Mouse (Mus musculus): ENCODE measurements around the gene Plekhg1. TPM values are rescaled to one million over a fixed set of nuclear protein-coding genes. Genes with fewer than 3 reads are reported as not detected.

Plekhg1 gene
- polyA plus RNA-seq, 1 experiment, result 0.43 TPM

DNA sequence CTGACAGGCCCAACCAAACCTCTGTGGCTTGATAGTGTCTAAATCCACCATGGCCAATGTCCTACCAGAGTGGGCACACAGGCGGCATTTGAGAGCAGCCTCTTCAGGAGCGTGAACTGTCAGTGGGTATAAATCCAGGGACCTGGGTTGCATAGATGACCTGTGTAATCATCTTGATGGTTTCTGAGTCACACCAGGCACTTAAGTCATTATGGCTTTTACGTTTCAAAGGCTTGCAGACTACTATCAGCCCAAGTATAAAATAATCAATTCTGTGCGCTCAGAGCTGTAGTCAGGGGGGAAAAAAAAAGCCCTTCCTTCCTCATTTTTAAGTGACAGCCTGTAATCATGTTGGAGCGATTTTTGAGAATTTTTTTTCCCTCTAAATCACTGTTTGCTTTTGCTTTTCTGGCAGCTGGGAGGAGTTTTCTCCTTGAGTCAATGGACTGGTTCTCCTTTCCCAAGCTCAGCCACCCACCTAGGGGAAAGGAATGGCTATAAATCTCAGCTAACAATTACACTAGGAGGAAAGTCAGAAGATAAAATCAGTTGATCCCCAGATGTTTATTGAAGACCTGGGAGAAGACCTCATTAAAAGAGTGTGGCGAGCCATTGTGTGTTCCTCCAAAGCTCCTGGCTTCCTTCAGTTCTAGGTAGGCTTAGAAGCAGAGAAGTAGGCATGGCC, 99.7 kb downstream of the Plekhg1 start:
- peaks cover 12% of the 10 kb centered on the region for H3K9me3 ChIP-seq
- H3K27me3 ChIP-seq (replicated peaks), result no peaks in the 10 kb centered on the region
- no peaks in the 10 kb centered on the region for H3K36me3 ChIP-seq (replicated peaks; ENCODE audit: low read length)
- no peaks in the 10 kb centered on the region for H3K4me1 ChIP-seq
- H3K4me3 ChIP-seq (replicated peaks), result no peak overlapping the region
- TF ChIP-seq FLI1 (IDR thresholded peaks at IDR 0.05; ENCODE audit: low read length), result no peak
- no peak for TF ChIP-seq GATA1 (IDR thresholded peaks at IDR 0.05; ENCODE audit: borderline replicate concordance, low read length)

- Histone ChIP-seq H3K4me3 (replicated peaks) (no peak overlapping the region), H3K36me3 (replicated peaks; ENCODE audit: low read length) (no peaks in the 10 kb centered on the region), H3K4me1 (no peaks in the 10 kb centered on the region), H3K27me3 (replicated peaks) (no peaks in the 10 kb centered on the region), H3K9me3 (peaks cover 13% of the 10 kb centered on the region)
- TF ChIP-seq FLI1 (IDR thresholded peaks at IDR 0.05; ENCODE audit: low read length) (no peak), GATA1 (IDR thresholded peaks at IDR 0.05; ENCODE audit: borderline replicate concordance, low read length) (no peak)
Observed at GRCm38 (mm10) chr10:3844430-3844829, 104.3 kb downstream of the Plekhg1 start.

- Histone ChIP-seq H3K9me3 (peaks cover 25% of the 10 kb centered on the region), H3K27me3 (replicated peaks) (no peaks in the 10 kb centered on the region), H3K36me3 (replicated peaks; ENCODE audit: low read length) (no peaks in the 10 kb centered on the region), H3K4me1 (no peaks in the 10 kb centered on the region), H3K4me3 (replicated peaks) (no peak overlapping the region)
- no peak for TF ChIP-seq FLI1 (IDR thresholded peaks at IDR 0.05; ENCODE audit: low read length)
- TF ChIP-seq GATA1 (IDR thresholded peaks at IDR 0.05; ENCODE audit: borderline replicate concordance, low read length), result no peak
Observed at GRCm38 (mm10) chr10:3847021-3847420, 106.9 kb downstream of the Plekhg1 start.

- no peaks in the 10 kb centered on the region for H3K27me3 ChIP-seq (replicated peaks)
- TF ChIP-seq GATA1 (IDR thresholded peaks at IDR 0.05; ENCODE audit: borderline replicate concordance, low read length) (no peak), FLI1 (IDR thresholded peaks at IDR 0.05; ENCODE audit: low read length) (no peak)
- no peaks in the 10 kb centered on the region for H3K4me1 ChIP-seq
- H3K9me3 ChIP-seq, result peaks cover 15% of the 10 kb centered on the region
- no peak overlapping the region for H3K4me3 ChIP-seq (replicated peaks)
- no peaks in the 10 kb centered on the region for H3K36me3 ChIP-seq (replicated peaks; ENCODE audit: low read length)
Observed at GRCm38 (mm10) chr10:3851461-3851860, 111.3 kb downstream of the Plekhg1 start.

DNA sequence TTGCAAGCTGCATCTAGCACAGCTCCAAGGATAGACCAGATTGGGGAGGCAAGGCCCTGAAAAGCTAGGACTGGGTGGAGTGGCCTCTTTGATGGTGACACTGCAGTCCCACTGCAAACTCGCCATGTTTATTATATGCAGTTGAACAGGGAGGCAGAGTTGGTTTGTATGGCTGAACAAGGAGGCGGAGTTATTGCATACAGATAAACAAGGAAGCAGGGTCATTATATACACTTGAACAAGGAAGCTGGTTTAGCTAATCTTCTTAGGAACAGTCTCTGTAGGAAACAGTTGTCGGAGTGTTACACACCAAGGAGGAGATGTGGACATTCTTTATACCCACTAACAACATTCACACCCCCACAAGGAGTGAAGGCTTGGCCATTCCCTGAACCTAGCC, 112.6 kb downstream of the Plekhg1 start:
- Histone ChIP-seq H3K36me3 (replicated peaks; ENCODE audit: low read length) (no peaks in the 10 kb centered on the region), H3K4me1 (no peaks in the 10 kb centered on the region), H3K27me3 (replicated peaks) (no peaks in the 10 kb centered on the region), H3K4me3 (replicated peaks) (no peak overlapping the region), H3K9me3 (peaks cover 15% of the 10 kb centered on the region)
- TF ChIP-seq GATA1 (IDR thresholded peaks at IDR 0.05; ENCODE audit: borderline replicate concordance, low read length) (no peak), FLI1 (IDR thresholded peaks at IDR 0.05; ENCODE audit: low read length) (no peak)

DNA sequence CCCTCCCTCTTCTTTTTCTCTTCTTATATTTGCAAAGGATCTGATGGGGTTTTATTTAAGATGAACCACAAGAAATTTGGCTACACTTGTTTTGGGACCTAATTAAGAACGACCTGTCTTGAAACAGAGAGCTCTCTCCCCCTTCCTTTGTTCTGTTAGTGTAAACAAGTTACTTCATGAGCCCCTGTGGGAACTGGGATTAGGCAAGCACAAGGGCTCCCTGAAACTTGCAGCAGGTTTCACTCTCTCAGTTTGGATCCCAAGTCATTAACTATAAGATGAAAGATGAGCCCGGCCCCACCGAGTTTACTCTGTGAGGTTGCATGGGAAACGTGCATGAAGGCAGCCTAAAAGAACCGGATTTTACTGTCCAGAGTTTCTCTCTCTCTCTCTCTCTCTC, 117.7 kb downstream of the Plekhg1 start:
- no peaks in the 10 kb centered on the region for H3K9me3 ChIP-seq
- H3K4me3 ChIP-seq (replicated peaks), result no peak overlapping the region
- no peaks in the 10 kb centered on the region for H3K27me3 ChIP-seq (replicated peaks)
- H3K36me3 ChIP-seq (replicated peaks; ENCODE audit: low read length), result no peaks in the 10 kb centered on the region
- no peaks in the 10 kb centered on the region for H3K4me1 ChIP-seq
- TF ChIP-seq GATA1 (IDR thresholded peaks at IDR 0.05; ENCODE audit: borderline replicate concordance, low read length), result no peak
- TF ChIP-seq FLI1 (IDR thresholded peaks at IDR 0.05; ENCODE audit: low read length), result no peak

- Histone ChIP-seq H3K27me3 (replicated peaks) (no peaks in the 10 kb centered on the region), H3K36me3 (replicated peaks; ENCODE audit: low read length) (no peaks in the 10 kb centered on the region), H3K9me3 (no peaks in the 10 kb centered on the region), H3K4me1 (no peaks in the 10 kb centered on the region), H3K4me3 (replicated peaks) (no peak overlapping the region)
- TF ChIP-seq GATA1 (IDR thresholded peaks at IDR 0.05; ENCODE audit: borderline replicate concordance, low read length), result no peak
- no peak for TF ChIP-seq FLI1 (IDR thresholded peaks at IDR 0.05; ENCODE audit: low read length)
Observed at GRCm38 (mm10) chr10:3858437-3858836, 118.3 kb downstream of the Plekhg1 start.

DNA sequence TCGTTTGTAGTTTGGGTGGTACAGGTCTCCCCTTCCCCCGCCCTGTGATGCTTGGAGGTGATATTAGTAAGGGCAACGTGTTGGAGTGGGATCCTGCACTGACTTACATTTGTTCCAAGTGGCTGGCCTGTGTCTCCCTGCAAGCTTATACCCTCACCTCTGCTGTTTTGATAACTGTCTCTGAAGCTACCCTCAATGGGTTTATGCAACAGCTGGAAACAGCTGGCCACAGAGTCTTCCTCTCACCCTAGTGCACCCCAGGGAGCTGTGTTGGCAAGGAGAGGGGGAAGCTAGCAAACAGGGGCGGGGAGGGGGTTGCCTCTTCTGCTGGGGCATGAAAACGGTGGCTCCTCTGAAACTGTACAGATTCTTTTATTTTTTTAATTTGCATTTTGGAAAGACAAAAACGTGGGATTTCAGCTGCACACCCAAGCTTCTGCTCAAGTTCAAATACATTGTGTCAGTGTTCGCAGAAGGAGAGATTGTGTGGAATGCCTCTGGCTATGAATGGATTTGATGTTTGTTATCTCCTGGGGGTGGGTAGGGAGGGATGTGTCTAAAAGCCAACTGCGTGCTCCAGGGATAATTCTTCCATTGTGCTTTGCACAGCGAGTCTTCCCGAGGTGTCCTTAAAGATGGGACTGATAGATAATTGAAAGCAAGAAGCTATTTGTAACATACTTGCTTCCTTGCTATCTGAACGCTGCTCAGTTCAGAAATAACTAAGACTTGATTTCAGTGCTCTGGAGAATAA, 119.0 kb downstream of the Plekhg1 start:
- no peak for TF ChIP-seq FLI1 (IDR thresholded peaks at IDR 0.05; ENCODE audit: low read length)
- no peak for TF ChIP-seq GATA1 (IDR thresholded peaks at IDR 0.05; ENCODE audit: borderline replicate concordance, low read length)

GRCm38 (mm10) chr10:3863411-3864195, 123.4 kb downstream of the Plekhg1 start:
- Histone ChIP-seq H3K9me3 (0 out of 2 replicates have a peak, but pooled peaks cover 4% of the 10 kb centered on the region), H3K4me1 (no peaks in the 10 kb centered on the region), H3K4me3 (replicated peaks) (no peak overlapping the region), H3K27me3 (replicated peaks) (no peaks in the 10 kb centered on the region), H3K36me3 (replicated peaks; ENCODE audit: low read length) (no peaks in the 10 kb centered on the region)
- no peak for TF ChIP-seq GATA1 (IDR thresholded peaks at IDR 0.05; ENCODE audit: borderline replicate concordance, low read length)
- no peak for TF ChIP-seq FLI1 (IDR thresholded peaks at IDR 0.05; ENCODE audit: low read length)

More for the DNA sequence above, 119.0 kb downstream of the Plekhg1 start:
- Histone ChIP-seq H3K4me1 (no peaks in the 10 kb centered on the region), H3K9me3 (no peaks in the 10 kb centered on the region), H3K27me3 (replicated peaks) (no peaks in the 10 kb centered on the region), H3K4me3 (replicated peaks) (no peak overlapping the region), H3K36me3 (replicated peaks; ENCODE audit: low read length) (no peaks in the 10 kb centered on the region)

All from megakaryocyte, embryonic 14.5 days (primary cell).